Mouse (Mus musculus) CD4-positive naive resting alpha-beta T cell, adult 76 days (primary cell): ENCODE data around the gene Ppm1g. TPM values are rescaled to one million over a fixed set of nuclear protein-coding genes. Genes with fewer than 3 reads are reported as not detected.

Experiments
- total RNA-seq: library from RNA; stranded (reverse); gene quantifications from one replicate; pipeline ENCODE4 v1.2.4, GENCODE M21; 2023

The Ppm1g gene
- total RNA-seq = 128 TPM

GRCm38 (mm10) chr5:31220448-31221303, at the start of gene Ppm1g:
Gene Ppm1g (minus strand): TSS chr5:31220687.

GRCm38 (mm10) chr5:31251541-31252101, 31.1 kb upstream of the Ppm1g start, which contains the start of gene Krtcap3:
Gene Krtcap3 (plus strand): TSS chr5:31251691.

GRCm38 (mm10) chr5:31240637-31241521, 20.4 kb upstream of the Ppm1g start, which contains the start of the genes Nrbp1 and Gm9970:
Gene Nrbp1 (plus strand): TSS chr5:31240864.
Gene Gm9970 (minus strand): TSS chr5:31241232.

GRCm38 (mm10) chr5:31201742-31202590, 18.5 kb downstream of the Ppm1g start, which contains the start of gene Zfp513:
Gene Zfp513 (minus strand): TSS chr5:31202303.

GRCm38 (mm10) chr5:31192939-31193630, 27.4 kb downstream of the Ppm1g start, which contains the start of the genes Snx17 and Eif2b4:
Gene Snx17 (plus strand): TSS chr5:31193227.
Gene Eif2b4 (minus strand): TSS chr5:31193430.

GRCm38 (mm10) chr5:31179766-31180630, 40.5 kb downstream of the Ppm1g start, which contains the start of the genes Gm29609 and Gtf3c2:
Gene Gm29609 (minus strand): TSS chr5:31179911.
Gene Gtf3c2 (minus strand): TSS chr5:31180144.

GRCm38 (mm10) chr5:31154152-31154553, 66.3 kb downstream of the Ppm1g start, which contains the start of gene Mpv17:
Gene Mpv17 (minus strand): TSS chr5:31154251.

Other genes starting within 250 kb of the Ppm1g start
- gene Atraid, start 172.4 kb downstream of the Ppm1g start, total RNA-seq = 32.9 TPM
- 9.5 TPM for gene Slc5a6, start 171.8 kb downstream of the Ppm1g start, total RNA-seq
- gene Cad, start 165.9 kb downstream of the Ppm1g start, total RNA-seq = 50.3 TPM
- not detected for gene Dnajc5g, start 114.4 kb downstream of the Ppm1g start, total RNA-seq
- gene Slc30a3, start 112.5 kb downstream of the Ppm1g start, total RNA-seq = 1.3 TPM
- gene Trim54, start 104.0 kb downstream of the Ppm1g start, total RNA-seq = not detected
- gene Ucn, start 81.9 kb downstream of the Ppm1g start, total RNA-seq = not detected
- gene Mpv17, start 66.4 kb downstream of the Ppm1g start, total RNA-seq = 18.9 TPM
- 5.2 TPM for gene Gm29609, start 40.8 kb downstream of the Ppm1g start, total RNA-seq
- gene Gtf3c2, start 40.5 kb downstream of the Ppm1g start, total RNA-seq = 168 TPM
- 68.5 TPM for gene Snx17, start 27.5 kb downstream of the Ppm1g start, total RNA-seq
- 36.4 TPM for gene Eif2b4, start 27.3 kb downstream of the Ppm1g start, total RNA-seq
- 27.9 TPM for gene Zfp513, start 18.4 kb downstream of the Ppm1g start, total RNA-seq
- 190 TPM for gene Nrbp1, start 20.2 kb upstream of the Ppm1g start, total RNA-seq
- not detected for gene Gm9970, start 20.5 kb upstream of the Ppm1g start, total RNA-seq
- 20.0 TPM for gene Krtcap3, start 31.0 kb upstream of the Ppm1g start, total RNA-seq
- 15.1 TPM for gene Ift172, start 70.4 kb upstream of the Ppm1g start, total RNA-seq
- not detected for gene Fndc4, start 75.4 kb upstream of the Ppm1g start, total RNA-seq
- gene Gckr, start 76.8 kb upstream of the Ppm1g start, total RNA-seq = not detected
- gene Zfp512, start 231.7 kb upstream of the Ppm1g start, total RNA-seq = 40.9 TPM